Mouse (Mus musculus) liver, adult 2 months (tissue): Measurements from ENCODE around the gene Fkbp6.

Source experiments
- CTCF ChIP-seq: fragments of 200-500 bp; IDR thresholded peaks from 2 replicates; pipeline ENCODE4 v1.5.1; 2011; ENCODE audit warnings: low read depth, low read length, control low read depth
- POLR2A ChIP-seq: fragments of 200-500 bp; IDR thresholded peaks from 2 replicates; pipeline ENCODE4 v1.6.1; 2011; ENCODE audit warnings: low read length, control low read depth; ENCODE audit not compliant: insufficient read depth; ENCODE audit errors: extremely low read depth

DNA sequence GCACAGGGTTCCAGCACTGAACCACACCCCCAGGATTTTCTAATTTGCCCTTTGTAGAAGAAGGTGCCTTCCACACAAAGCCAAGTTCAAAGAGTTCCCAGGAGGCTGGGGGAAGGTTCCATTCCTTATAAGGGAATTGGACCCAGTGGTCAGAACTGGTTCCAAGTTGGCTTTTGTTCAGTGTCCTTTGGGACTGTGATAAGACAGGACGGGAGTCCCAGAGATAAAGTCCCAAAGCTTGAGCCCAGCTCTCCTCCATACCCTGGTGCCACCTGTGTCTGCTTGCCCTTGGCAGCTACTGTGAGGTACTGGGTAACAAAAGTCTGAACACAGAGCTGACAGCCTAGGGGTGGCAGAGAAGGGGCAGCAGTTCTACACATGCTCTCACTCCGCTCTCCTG, 9.9 kb upstream of the Fkbp6 start:
- TF ChIP-seq POLR2A: no peak
- TF ChIP-seq CTCF: no peak
